Mouse (Mus musculus) bone marrow macrophage, adult 2 months (primary cell): ENCODE data around the gene Slc2a2.

Experiments used
- CTCF ChIP-seq: IDR thresholded peaks from 2 replicates; pipeline ENCODE4 v1.5.1; 2012; ENCODE audit warnings: low read depth, mild to moderate bottlenecking, low read length, moderate library complexity
- POLR2A ChIP-seq: IDR thresholded peaks from 2 replicates; pipeline ENCODE4 v1.6.1; 2012; ENCODE audit warnings: mild to moderate bottlenecking, low read depth, low read length, borderline replicate concordance

GRCm38 (mm10) chr3:28768222-28768621 lies 70.5 kb downstream of the Slc2a2 start:
- TF ChIP-seq CTCF, result no peak
- TF ChIP-seq POLR2A, result no peak
